Mouse (Mus musculus) hindbrain, embryonic 12.5 days (tissue): ENCODE results near the gene Gsto1. TPM values are rescaled to one million over a fixed set of nuclear protein-coding genes. Genes with fewer than 3 reads are reported as not detected.
"Not testable (repeated sequence)": the region's sequence is repeated elsewhere in the genome, so short reads cannot be mapped to it uniquely, and the experiment has no call there.

Source experiments
- ATAC-seq: fragments of 200-750 bp; cut with Nextera tagmentation; 2 replicates; pipeline ENCODE4 v1.8.0; 2017; ENCODE audit warnings: moderate TSS enrichment; ENCODE audit not compliant: low FRiP score
- H3K27ac ChIP-seq: fragments of 300-500 bp; sonication (generic); 2 replicates; pipeline ENCODE4 v1.5.1; 2016; ENCODE audit warnings: mild to moderate bottlenecking
- H3K27me3 ChIP-seq: fragments of 300-500 bp; sonication (generic); 2 replicates; pipeline ENCODE4 v1.6.1; 2016; ENCODE audit warnings: mild to moderate bottlenecking
- H3K36me3 ChIP-seq: fragments of 300-500 bp; sonication (generic); 2 replicates; pipeline ENCODE4 v1.6.1; 2016; ENCODE audit warnings: mild to moderate bottlenecking
- H3K4me1 ChIP-seq: fragments of 300-500 bp; sonication (generic); 2 replicates; pipeline ENCODE4 v1.6.1; 2016
- H3K4me2 ChIP-seq: fragments of 300-500 bp; sonication (generic); replicated peaks from 2 replicates; pipeline ENCODE4 v1.6.1; 2016; ENCODE audit warnings: mild to moderate bottlenecking
- H3K4me3 ChIP-seq: fragments of 300-500 bp; sonication (generic); 2 replicates; pipeline ENCODE4 v1.5.1; 2016; ENCODE audit warnings: mild to moderate bottlenecking
- H3K9ac ChIP-seq: fragments of 300-500 bp; sonication (generic); 2 replicates; pipeline ENCODE4 v1.6.1; 2016; ENCODE audit warnings: mild to moderate bottlenecking, moderate library complexity
- H3K9me3 ChIP-seq: fragments of 300-500 bp; sonication (generic); replicated peaks from 2 replicates; pipeline ENCODE4 v1.6.1; 2016; ENCODE audit warnings: mild to moderate bottlenecking
- WGBS: fragments of 180-500 bp; shearing (Covaris S2); methylation state at CpG from one replicate; pipeline ENCODE4 v1.1.7; 2016; 5-methylcytosine and 5-hydroxymethylcytosine counted together
- polyA plus RNA-seq: library from polyadenylated mRNA; unstranded; fragments of >200 nt; fragmentation: Nextera tagmentation; extraction: Ambion mirVana; gene quantifications from 2 replicates; pipeline ENCODE4 v1.2.1, GENCODE M21; 2016

Gsto1 gene
- polyA plus RNA-seq, 1 experiment from 2014 or later, result 102 TPM

- H3K27ac ChIP-seq, result no peak overlapping the region
- 91% methylated on average over 5 of the region's 5 CpGs for WGBS
Measured at GRCm38 (mm10) chr19:47834614-47835013, 20.2 kb upstream of the Gsto1 start.

DNA sequence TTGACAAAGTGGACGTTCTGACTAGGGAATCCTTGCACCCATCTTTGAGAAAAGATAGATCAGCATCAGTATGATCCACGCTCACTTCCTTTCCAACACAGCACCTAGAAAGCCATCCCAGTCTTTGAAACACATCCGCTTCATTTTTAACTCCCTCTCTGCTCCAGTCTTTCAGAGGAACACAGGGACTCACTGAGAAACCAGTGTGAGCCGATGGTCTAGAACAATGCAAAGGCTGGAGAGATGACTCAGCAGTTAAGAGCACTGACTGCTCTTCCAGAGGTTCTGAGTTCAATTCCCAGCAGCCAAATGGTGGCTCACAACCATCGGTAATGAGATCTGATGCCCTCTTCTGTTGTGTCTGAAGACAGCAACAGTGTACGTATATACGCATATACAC, 19.0 kb upstream of the Gsto1 start:
- no peaks in the 10 kb centered on the region for H3K36me3 ChIP-seq
- WGBS, result 84% methylated on average over 7 of the region's 7 CpGs
- no peak overlapping the region for H3K4me3 ChIP-seq
- peaks cover 4% of the 10 kb centered on the region; the same call in 1 of the 2 replicates for H3K4me1 ChIP-seq
- no peak overlapping the region for H3K9ac ChIP-seq
- no peak for ATAC-seq
- H3K27me3 ChIP-seq, result peaks cover 7% of the 10 kb centered on the region
- no peak overlapping the region for H3K4me2 ChIP-seq
- H3K27ac ChIP-seq, result no peak overlapping the region
- H3K9me3 ChIP-seq, result no peaks in the 10 kb centered on the region

More at GRCm38 (mm10) chr19:47834614-47835013, 20.2 kb upstream of the Gsto1 start:
- Histone ChIP-seq H3K4me3 (no peak overlapping the region), H3K4me1 (peaks cover 4% of the 10 kb centered on the region; the same call in 1 of the 2 replicates), H3K27me3 (peaks cover 7% of the 10 kb centered on the region), H3K4me2 (no peak overlapping the region), H3K9me3 (no peaks in the 10 kb centered on the region), H3K9ac (no peak overlapping the region), H3K36me3 (no peaks in the 10 kb centered on the region)
- no peak for ATAC-seq

GRCm38 (mm10) chr19:47836701-47837526, 17.9 kb upstream of the Gsto1 start:
- ATAC-seq, result peak; percentile 95
- Histone ChIP-seq H3K36me3 (no peaks in the 10 kb centered on the region), H3K4me1 (peaks cover 4% of the 10 kb centered on the region; the same call in 1 of the 2 replicates), H3K9me3 (no peaks in the 10 kb centered on the region), H3K4me3 (peak overlapping the region; percentile 48), H3K9ac (peak overlapping the region; percentile 39), H3K27me3 (peaks cover 7% of the 10 kb centered on the region), H3K27ac (no peak overlapping the region), H3K4me2 (peak overlapping the region; percentile 86)
- WGBS, result 5% methylated on average over 43 of the region's 49 CpGs

GRCm38 (mm10) chr19:47837527-47837901, 17.3 kb upstream of the Gsto1 start:
- Histone ChIP-seq H3K4me3 (peak overlapping the region; percentile 48), H3K36me3 (no peaks in the 10 kb centered on the region), H3K4me1 (peaks cover 4% of the 10 kb centered on the region; the same call in 1 of the 2 replicates), H3K27ac (no peak overlapping the region), H3K9me3 (no peaks in the 10 kb centered on the region), H3K4me2 (peak overlapping the region; percentile 86), H3K27me3 (peaks cover 7% of the 10 kb centered on the region), H3K9ac (peak overlapping the region; percentile 39; the same call in 1 of the 2 replicates)
- ATAC-seq, result peak; percentile 63
- WGBS, result 1% methylated on average over 6 of the region's 6 CpGs

GRCm38 (mm10) chr19:47841234-47841633, 13.5 kb upstream of the Gsto1 start:
- H3K9me3 ChIP-seq, H3K4me2 ChIP-seq, H3K4me1 ChIP-seq, H3K36me3 ChIP-seq, H3K4me3 ChIP-seq, H3K27me3 ChIP-seq, H3K27ac ChIP-seq, H3K9ac ChIP-seq, ATAC-seq: not testable (repeated sequence)
- 85% methylated on average over 15 of the region's 15 CpGs for WGBS

DNA sequence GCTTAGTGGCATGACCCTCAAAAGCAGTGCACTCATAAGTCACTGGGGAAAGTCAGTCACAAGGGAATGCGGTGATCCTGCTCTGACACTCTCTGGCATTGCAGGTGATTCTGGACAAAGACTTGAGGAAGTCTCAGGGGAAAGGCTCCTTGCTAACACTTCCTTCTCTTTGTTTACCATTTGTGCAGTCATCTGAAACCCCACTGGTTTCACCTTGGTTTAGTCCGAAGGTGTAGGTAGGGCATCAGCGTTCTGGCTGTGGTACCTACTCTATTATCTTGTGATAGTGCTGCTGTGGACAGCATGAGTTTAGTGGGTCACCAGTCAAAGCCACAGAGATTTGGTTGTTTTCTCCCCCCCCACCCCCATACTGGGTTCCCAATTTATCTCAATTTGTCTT, 5.0 kb upstream of the Gsto1 start:
- ATAC-seq, result no peak
- peaks cover 3% of the 10 kb centered on the region; the same call in 1 of the 2 replicates for H3K4me1 ChIP-seq
- no peak overlapping the region for H3K27ac ChIP-seq
- H3K36me3 ChIP-seq, result no peaks in the 10 kb centered on the region
- WGBS, result 92% methylated on average over 3 of the region's 3 CpGs
- no peak overlapping the region for H3K4me2 ChIP-seq
- H3K9ac ChIP-seq, result no peak overlapping the region
- H3K9me3 ChIP-seq, result no peaks in the 10 kb centered on the region
- H3K4me3 ChIP-seq, result no peak overlapping the region
- H3K27me3 ChIP-seq, result no peaks in the 10 kb centered on the region; the same call in 1 of the 2 replicates

DNA sequence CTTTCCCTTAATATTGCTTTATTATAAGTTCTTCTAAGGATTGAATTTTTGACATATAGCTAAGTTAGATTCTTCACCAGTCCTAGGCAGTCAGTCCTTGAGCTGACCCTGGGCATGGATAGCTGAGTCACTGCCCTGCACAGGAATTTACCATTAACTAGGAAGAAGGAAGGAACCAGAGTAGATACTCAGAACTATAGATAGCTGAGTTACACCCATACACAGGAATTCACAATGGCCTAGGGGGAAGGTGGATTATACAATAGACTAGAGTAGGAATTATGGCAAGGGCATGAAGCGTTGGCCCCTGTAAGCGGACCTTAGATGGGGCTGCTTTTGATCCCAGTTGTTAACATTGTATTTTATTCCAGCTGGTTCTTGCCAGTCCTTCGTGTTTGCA, 2.6 kb upstream of the Gsto1 start:
- 92% methylated on average over 3 of the region's 3 CpGs for WGBS
- peaks cover 12% of the 10 kb centered on the region for H3K4me1 ChIP-seq
- not testable (repeated sequence) for H3K9ac ChIP-seq, H3K36me3 ChIP-seq, H3K27me3 ChIP-seq, ATAC-seq, H3K4me3 ChIP-seq, H3K9me3 ChIP-seq, H3K27ac ChIP-seq, H3K4me2 ChIP-seq

DNA sequence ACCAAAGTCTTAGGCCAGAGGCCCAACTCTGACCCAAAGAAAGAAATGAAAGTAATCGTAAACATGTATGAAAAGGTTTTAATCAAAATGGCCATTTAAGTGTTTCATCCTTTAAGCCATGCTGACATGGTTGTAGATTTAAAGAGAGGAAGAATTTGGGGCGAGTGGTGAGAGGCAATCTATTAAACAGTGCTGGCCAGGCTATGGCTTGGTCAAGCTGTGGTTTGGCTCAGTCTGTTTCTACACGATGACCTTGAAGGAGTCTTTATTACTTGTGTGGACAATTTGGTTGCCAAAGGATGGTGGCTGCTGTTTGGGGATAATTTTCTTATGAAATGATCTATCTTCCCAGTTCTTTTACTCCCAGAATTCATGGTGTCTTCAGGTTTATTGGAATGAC, 1.7 kb upstream of the Gsto1 start:
- H3K4me2 ChIP-seq, result no peak overlapping the region
- no peak overlapping the region for H3K9ac ChIP-seq
- no peaks in the 10 kb centered on the region; the same call in 1 of the 2 replicates for H3K27me3 ChIP-seq
- no peaks in the 10 kb centered on the region for H3K36me3 ChIP-seq
- peaks cover 12% of the 10 kb centered on the region for H3K4me1 ChIP-seq
- H3K9me3 ChIP-seq, result no peaks in the 10 kb centered on the region
- no peak overlapping the region for H3K27ac ChIP-seq
- H3K4me3 ChIP-seq, result no peak overlapping the region
- ATAC-seq, result no peak
- 83% methylated on average over 3 of the region's 3 CpGs for WGBS

DNA sequence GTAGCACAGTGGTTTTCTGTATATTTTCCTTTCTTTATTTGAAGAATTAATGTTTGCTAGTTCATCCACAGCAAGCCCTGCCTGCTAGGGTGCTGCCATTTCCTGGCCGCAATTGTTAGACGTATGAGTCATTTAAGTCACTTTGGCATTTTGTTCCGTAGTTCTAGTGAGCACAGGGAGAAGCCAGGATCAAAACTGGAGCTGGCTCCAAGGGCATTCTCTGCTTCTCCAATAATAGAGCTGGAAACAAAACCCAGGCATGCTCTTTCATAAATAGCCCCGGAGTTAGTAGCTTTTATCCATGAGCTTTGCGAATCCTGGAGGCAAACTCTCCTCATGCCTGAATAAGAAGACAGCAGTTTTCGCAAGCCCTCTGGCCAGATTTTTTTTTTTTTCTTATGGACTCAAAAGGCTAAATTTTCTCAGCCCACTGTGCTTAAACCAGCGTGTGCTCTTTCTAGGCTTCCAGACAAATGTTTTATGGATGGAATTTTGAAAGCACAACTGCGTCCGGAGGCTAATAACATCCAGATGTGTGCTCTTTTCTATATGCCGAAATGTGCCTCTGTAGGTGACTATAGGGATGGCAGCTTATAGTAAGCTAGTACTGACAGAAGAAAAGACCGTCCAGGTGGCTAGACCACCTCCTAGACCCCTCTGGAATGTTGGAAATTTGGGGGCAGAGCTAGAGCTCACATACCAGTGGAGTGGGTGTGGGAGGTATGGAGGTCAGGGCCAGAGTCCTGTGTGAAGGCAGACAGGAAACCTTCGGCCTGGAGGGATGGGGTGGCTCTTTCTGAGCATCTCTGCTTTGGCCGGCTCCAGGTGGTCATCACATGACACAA, 597 bp upstream of the Gsto1 start:
- H3K27me3 ChIP-seq, result no peaks in the 10 kb centered on the region; the same call in 1 of the 2 replicates
- H3K4me3 ChIP-seq, result peak overlapping the region; percentile 68
- no peaks in the 10 kb centered on the region for H3K36me3 ChIP-seq
- 24% methylated on average over 13 of the region's 13 CpGs for WGBS
- ATAC-seq, result no peak; the same call in 1 of the 2 replicates
- H3K4me1 ChIP-seq, result peaks cover 14% of the 10 kb centered on the region
- H3K4me2 ChIP-seq, result peak overlapping the region; percentile 99
- H3K9ac ChIP-seq, result peak overlapping the region; percentile 78
- H3K9me3 ChIP-seq, result no peaks in the 10 kb centered on the region
- peak overlapping the region; percentile 24; the same call in 1 of the 2 replicates for H3K27ac ChIP-seq

- H3K9ac ChIP-seq, result no peak overlapping the region
- no peak overlapping the region for H3K4me3 ChIP-seq
- no peak for ATAC-seq
- no peaks in the 10 kb centered on the region for H3K36me3 ChIP-seq
- 79% methylated on average over 18 of the region's 18 CpGs for WGBS
- H3K9me3 ChIP-seq, result no peaks in the 10 kb centered on the region
- no peak overlapping the region for H3K27ac ChIP-seq
- no peaks in the 10 kb centered on the region for H3K27me3 ChIP-seq
- H3K4me2 ChIP-seq, result no peak overlapping the region
- peaks cover 14% of the 10 kb centered on the region for H3K4me1 ChIP-seq
Measured at GRCm38 (mm10) chr19:47857957-47858942, 3.5 kb downstream of the Gsto1 start.

DNA sequence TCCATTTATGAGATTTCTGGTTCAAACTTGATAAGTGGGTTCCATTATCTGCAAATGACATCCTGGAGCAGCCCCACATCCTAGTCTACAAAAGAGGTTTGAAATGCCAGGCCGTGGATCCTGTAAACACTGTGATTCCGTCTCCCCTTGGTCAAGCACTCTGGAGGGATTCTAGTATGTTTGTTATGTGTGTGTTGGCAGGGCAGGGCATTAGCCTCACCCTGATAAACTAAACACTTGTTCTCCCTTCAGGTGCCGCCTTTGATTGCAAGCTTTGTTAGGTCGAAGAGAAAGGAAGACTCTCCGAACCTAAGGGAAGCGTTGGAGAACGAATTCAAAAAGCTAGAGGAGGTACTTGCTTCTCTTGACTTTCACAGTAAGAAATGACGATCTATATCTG, 4.4 kb downstream of the Gsto1 start:
- 94% methylated on average over 8 of the region's 8 CpGs for WGBS
- Histone ChIP-seq H3K36me3 (0 out of 2 replicates have a peak, but pooled peaks cover 5% of the 10 kb centered on the region), H3K9me3 (no peaks in the 10 kb centered on the region), H3K9ac (no peak overlapping the region), H3K27ac (no peak overlapping the region), H3K4me1 (peaks cover 14% of the 10 kb centered on the region), H3K4me3 (no peak overlapping the region), H3K4me2 (no peak overlapping the region), H3K27me3 (no peaks in the 10 kb centered on the region)
- ATAC-seq, result no peak
